Mouse (Mus musculus): Measurements from ENCODE around the gene Dhx35.

DNA sequence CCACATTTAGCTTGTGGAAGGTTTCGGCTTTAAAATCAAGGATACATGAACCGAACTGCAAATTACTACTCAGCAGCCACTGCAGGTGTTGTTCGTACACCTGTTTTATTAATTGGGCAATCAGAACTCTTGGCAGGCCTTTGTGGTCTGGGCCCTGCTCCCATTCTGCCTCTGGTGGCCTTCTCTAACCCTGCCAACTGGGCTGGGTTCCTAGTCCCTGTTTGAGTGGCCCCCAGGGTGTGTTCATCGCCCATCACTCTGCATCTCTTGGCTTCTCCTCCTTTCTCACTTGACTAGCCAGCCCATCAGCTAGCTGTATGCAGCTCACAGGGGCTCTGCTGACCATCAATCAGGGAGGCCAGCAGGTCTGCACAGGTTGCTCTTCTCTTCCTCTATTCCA is 17.9 kb upstream of the Dhx35 start:
- TF ChIP-seq CTCF (IDR thresholded peaks at IDR 0.05; ENCODE audit: borderline replicate concordance, insufficient read depth, low read depth, low read length), result no peak
- no peak for TF ChIP-seq POLR2A (IDR thresholded peaks at IDR 0.05; ENCODE audit: borderline replicate concordance, insufficient read depth, low read length)

Measured in cerebellum, adult 2 months (tissue).